Comparison of ENCODE assay signal across 23 mouse cellular contexts in genomic region chr8:109766081-109766480, GRCm38 (mm10). TPM values are rescaled to one million over a fixed set of nuclear protein-coding genes. Genes with fewer than 3 reads are reported as not detected.
DNase-seq lines count a peak whose midpoint lies in the region; ATAC-seq and TF ChIP-seq lines count a peak whose summit lies in the region.
"Had no signal": no experiment of that assay in that cellular context is flagged by ENCODE, and none has a peak within 500 bp of the region (broad histone marks: within the 10 kb centered on the region; RNA-seq: fewer than 3 reads in every experiment).

No protein-coding gene starts in this region.

- no peak overlapping the region for H3K9ac ChIP-seq in intestine, embryonic 14.5 days (ENCODE audit: low read length)
- H3K9ac ChIP-seq in intestine, postnatal 0 days (ENCODE audit: low read depth, low read length): no peak overlapping the region
- H3K9ac ChIP-seq: forebrain, embryonic 13.5 days; heart, embryonic 13.5 days; hindbrain, embryonic 12.5 days; hindbrain, embryonic 15.5 days had no signal

- no peak overlapping the region for H3K4me3 ChIP-seq in intestine, embryonic 14.5 days (ENCODE audit: low read depth, low read length)
- H3K4me3 ChIP-seq in intestine, postnatal 0 days (ENCODE audit: low read depth, low read length): no peak overlapping the region
- peak overlapping the region; percentile 54; the same call in 1 of the 2 replicates for H3K4me3 ChIP-seq in testis, adult 2 months (ENCODE audit: control insufficient read depth, low read depth, low read length)
- H3K4me3 ChIP-seq: forebrain, embryonic 10.5 days; forebrain, embryonic 13.5 days; heart, adult 2 months; heart, embryonic 10.5 days; heart, embryonic 13.5 days; hindbrain, embryonic 12.5 days; hindbrain, embryonic 15.5 days had no signal

- no peak overlapping the region for H3K27ac ChIP-seq in intestine, embryonic 14.5 days (ENCODE audit: low read depth)
- H3K27ac ChIP-seq in intestine, postnatal 0 days (ENCODE audit: low read depth, low read length): no peak overlapping the region
- no peak overlapping the region for H3K27ac ChIP-seq in testis, adult 2 months (ENCODE audit: control insufficient read depth, insufficient read depth, low read depth, low read length)
- H3K27ac ChIP-seq: forebrain, embryonic 10.5 days; forebrain, embryonic 13.5 days; heart, adult 2 months; heart, embryonic 10.5 days; heart, embryonic 13.5 days; hindbrain, embryonic 12.5 days; hindbrain, embryonic 15.5 days had no signal

- peak; percentile 31 for DNase-seq in intestine, embryonic 14.5 days (ENCODE audit: low spot score)
- DNase-seq in testis, postnatal 14 days (ENCODE audit: low spot score): no peak
- peak; percentile 38 for DNase-seq in induced T-regulatory cell, adult 2 months (ENCODE audit: low read depth)
- DNase-seq in urinary bladder, postnatal 36 days (ENCODE audit: low spot score in 2 of 2): no peak
- DNase-seq in lung, postnatal 36 days: no peak
- DNase-seq: adrenal gland, postnatal 14 days; cerebellum, adult 11-12 months; cerebellum, adult 8-10 months; cerebellum, postnatal 10 days; gastrocnemius, postnatal 10 days; gastrocnemius, postnatal 36 days; heart, adult 2 months; heart, postnatal 14 days had no signal

- no peak for TF ChIP-seq CTCF in intestine, postnatal 0 days (IDR thresholded peaks at IDR 0.05; ENCODE audit: low read depth)
- TF ChIP-seq CTCF in testis, adult 2 months (IDR thresholded peaks at IDR 0.05; ENCODE audit: control insufficient read depth, insufficient read depth, insufficient replicate concordance, low read depth, low read length): no peak

- no peaks in the 10 kb centered on the region for H3K27me3 ChIP-seq in intestine, embryonic 14.5 days (replicated peaks; ENCODE audit: control insufficient read depth, insufficient read depth, low read length)
- no peaks in the 10 kb centered on the region for H3K27me3 ChIP-seq in intestine, postnatal 0 days (replicated peaks; ENCODE audit: control insufficient read depth, insufficient read depth, low read length)
- H3K27me3 ChIP-seq in testis, adult 2 months (ENCODE audit: control insufficient read depth, insufficient read depth, low read length): no peaks in the 10 kb centered on the region
- H3K27me3 ChIP-seq: forebrain, embryonic 13.5 days; heart, embryonic 13.5 days; hindbrain, embryonic 12.5 days; hindbrain, embryonic 15.5 days had no signal

- H3K4me1 ChIP-seq in intestine, embryonic 14.5 days (replicated peaks; ENCODE audit: control insufficient read depth, insufficient read depth, low read length): no peaks in the 10 kb centered on the region
- H3K4me1 ChIP-seq in intestine, postnatal 0 days (replicated peaks; ENCODE audit: control insufficient read depth, insufficient read depth, low read length): no peaks in the 10 kb centered on the region
- no peaks in the 10 kb centered on the region for H3K4me1 ChIP-seq in testis, adult 2 months (ENCODE audit: control insufficient read depth, insufficient read depth, low read length)
- H3K4me1 ChIP-seq: forebrain, embryonic 10.5 days; forebrain, embryonic 13.5 days; heart, embryonic 10.5 days; heart, embryonic 13.5 days; hindbrain, embryonic 12.5 days; hindbrain, embryonic 15.5 days had no signal

- no peaks in the 10 kb centered on the region for H3K36me3 ChIP-seq in intestine, embryonic 14.5 days (ENCODE audit: control insufficient read depth, insufficient read depth, low read length)
- H3K36me3 ChIP-seq in intestine, postnatal 0 days (ENCODE audit: control insufficient read depth, insufficient read depth): no peaks in the 10 kb centered on the region
- H3K36me3 ChIP-seq in testis, adult 2 months (ENCODE audit: control insufficient read depth, insufficient read depth, low read length): no peaks in the 10 kb centered on the region
- H3K36me3 ChIP-seq: forebrain, embryonic 10.5 days; heart, embryonic 10.5 days; heart, embryonic 13.5 days; hindbrain, embryonic 12.5 days; hindbrain, embryonic 15.5 days had no signal

- TF ChIP-seq POLR2A in testis, adult 2 months (IDR thresholded peaks at IDR 0.05; ENCODE audit: control insufficient read depth, low read depth, low read length): no peak

- 66% methylated on average over 7 of the region's 7 CpGs for WGBS in intestine, embryonic 14.5 days
- 58% methylated on average over 7 of the region's 7 CpGs for WGBS in intestine, postnatal 0 days

- no peak overlapping the region for H3K4me2 ChIP-seq in intestine, embryonic 14.5 days (ENCODE audit: low read length)
- H3K4me2 ChIP-seq in intestine, postnatal 0 days (replicated peaks; ENCODE audit: low read depth): no peak overlapping the region
- H3K4me2 ChIP-seq: forebrain, embryonic 13.5 days; heart, embryonic 13.5 days; hindbrain, embryonic 12.5 days; hindbrain, embryonic 15.5 days had no signal

- ATAC-seq in intestine, embryonic 14.5 days (replicated peaks; ENCODE audit: low FRiP score, low TSS enrichment, low read depth): no peak
- no peak for ATAC-seq in intestine, postnatal 0 days
- ATAC-seq: CD4-positive, CD25-positive, alpha-beta regulatory T cell, adult 4 months; forebrain, embryonic 13.5 days; forebrain, embryonic 16.5 days had no signal

- peaks cover 10% of the 10 kb centered on the region for H3K9me3 ChIP-seq in intestine, embryonic 14.5 days (ENCODE audit: control insufficient read depth, low read length)
- H3K9me3 ChIP-seq in intestine, postnatal 0 days (ENCODE audit: control insufficient read depth): 0 out of 2 replicates have a peak, but pooled peaks cover 8% of the 10 kb centered on the region
- H3K9me3 ChIP-seq: hindbrain, embryonic 15.5 days had no signal

RNA-seq across cellular contexts. Expression of gene Ap1g1, which starts 12.3 kb away (rescaled TPM):
- polyA plus RNA-seq in intestine, embryonic 14.5 days (2014; fragmentation: Nextera tagmentation; extraction: Ambion mirVana): 34.5 and 37.6 TPM in 2 replicates
- 27.1 and 28.2 TPM in 2 replicates for polyA plus RNA-seq in intestine, postnatal 0 days (2015; fragmentation: Nextera tagmentation; extraction: Ambion mirVana)
- polyA plus RNA-seq in testis, adult 2 months (2012; rRNA removed): 19.3 and 20.1 TPM in 2 replicates

RNA-seq across cellular contexts. Expression of gene Atxn1l, which starts 28.5 kb away (rescaled TPM):
- 6.1 and 7.1 TPM in 2 replicates for polyA plus RNA-seq in intestine, embryonic 14.5 days (2014; fragmentation: Nextera tagmentation; extraction: Ambion mirVana)
- polyA plus RNA-seq in intestine, postnatal 0 days (2015; fragmentation: Nextera tagmentation; extraction: Ambion mirVana): 2.4 and 2.6 TPM in 2 replicates
- 32.9 and 35.6 TPM in 2 replicates for polyA plus RNA-seq in testis, adult 2 months (2012; rRNA removed)

Comparison
In these comparisons a context has a peak if more than half of its experiments do, and no peak if none do; other contexts are left out.
1. DNase-seq: peak in intestine, embryonic 14.5 days (single experiment) and induced T-regulatory cell, adult 2 months (single experiment); none in testis, postnatal 14 days (single experiment), urinary bladder, postnatal 36 days (0 of 2) and lung, postnatal 36 days (single experiment).